Mouse (Mus musculus): ENCODE data around the gene Hsd17b13. TPM values are rescaled to one million over a fixed set of nuclear protein-coding genes. Genes with fewer than 3 reads are reported as not detected.

Hsd17b13 gene
- 12.5 TPM for polyA plus RNA-seq (2014; fragmentation: Illumina TruSeq; extraction: RNeasy Lipid Tissue Mini Kit (QIAGEN cat#74804); ENCODE audit: low read depth, low replicate concordance)

DNA sequence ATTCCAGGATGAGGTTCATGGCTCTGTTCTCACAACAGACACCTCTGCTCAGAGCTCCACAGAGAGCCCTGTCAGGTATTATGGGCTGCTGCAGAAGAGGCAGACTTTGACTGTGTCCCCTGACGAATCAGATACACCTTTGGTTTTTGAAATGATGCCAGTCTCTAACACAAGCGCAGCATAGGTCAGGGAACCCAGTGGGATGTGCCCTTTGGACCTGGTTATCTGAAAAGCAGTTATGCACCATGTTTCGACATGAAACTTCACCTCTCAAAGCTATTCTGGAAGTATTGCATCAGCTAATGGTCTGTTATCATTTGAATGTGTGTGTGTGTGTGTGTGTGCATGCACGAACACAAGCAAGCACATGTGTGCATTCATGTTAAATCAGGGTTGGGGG, at the start of gene Hsd17b13:
Gene Hsd17b13 (minus strand): TSS at position 114 of the 400 bp plus-strand sequence.

DNA sequence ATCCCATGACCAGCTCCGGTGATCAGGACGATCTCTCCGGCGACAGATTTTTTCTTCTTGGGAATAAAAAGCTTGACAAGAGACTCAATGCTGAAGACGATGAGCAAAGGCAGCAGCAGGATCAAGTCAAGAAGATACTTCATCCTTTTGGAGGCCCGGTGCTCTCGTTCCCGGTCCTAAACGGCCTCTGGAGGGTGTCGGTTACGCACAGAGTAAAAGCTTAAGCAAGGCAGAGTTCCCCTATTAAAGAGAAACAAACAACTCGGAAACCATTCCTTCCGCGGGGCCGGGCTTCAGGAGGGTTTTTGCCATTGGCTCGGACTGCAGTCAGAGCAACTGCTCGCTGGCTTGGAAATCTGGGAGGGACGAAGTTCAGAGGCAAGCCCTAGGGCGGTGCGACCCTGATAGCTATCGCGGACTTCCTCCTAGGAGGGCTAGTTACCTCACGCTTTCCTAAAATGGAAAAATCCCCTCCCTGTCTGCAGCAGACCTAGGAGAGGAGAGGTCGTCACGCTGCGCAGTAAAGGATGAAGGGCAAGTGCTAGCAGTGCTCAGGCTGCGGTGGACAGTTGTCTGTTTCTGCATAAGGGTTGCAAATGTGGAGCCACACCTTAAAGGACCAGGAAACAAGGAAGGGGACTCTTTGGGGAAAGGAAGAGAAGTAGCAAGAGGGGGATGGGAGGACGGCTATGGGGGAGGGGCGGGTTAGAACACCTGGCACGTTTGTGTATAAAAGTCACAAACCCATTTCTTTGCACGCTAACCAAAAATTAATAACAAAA, 44.6 kb upstream of the Hsd17b13 start, which contains the start of gene Hsd17b11:
Gene Hsd17b11 (minus strand): TSS at position 323 of the 782 bp plus-strand sequence.

DNA sequence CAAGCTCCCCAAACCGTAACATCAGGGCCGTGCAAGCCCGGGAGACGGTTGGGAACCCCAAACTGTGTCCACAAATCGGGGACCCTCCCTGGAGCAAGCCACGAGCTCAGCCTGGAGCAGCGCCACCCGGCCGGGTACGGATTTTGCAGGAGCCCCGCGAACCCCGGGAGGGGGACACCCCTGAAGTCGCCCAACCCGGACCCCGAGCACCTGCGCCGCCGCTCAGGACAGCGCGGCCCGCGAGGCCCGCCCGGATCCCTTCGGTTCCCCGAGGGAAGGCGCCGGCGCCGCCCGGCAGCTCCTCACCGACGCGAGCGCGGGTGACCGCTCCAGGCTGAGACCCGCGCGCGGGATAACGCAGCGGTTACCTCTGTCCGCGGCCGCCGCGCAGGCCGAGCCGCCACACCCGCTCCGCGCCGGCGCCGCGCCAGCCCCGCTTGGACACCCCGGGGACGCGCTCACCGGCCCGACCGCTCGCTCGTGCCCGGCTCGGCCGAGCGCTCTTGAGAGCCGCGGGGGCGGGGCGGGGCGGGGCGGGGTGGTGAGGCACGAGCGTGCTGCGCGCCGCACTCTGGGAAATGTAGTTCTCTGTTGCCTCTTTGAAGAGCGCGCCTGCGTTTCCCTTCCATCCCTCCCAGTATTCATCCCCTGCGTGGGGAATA, 66.3 kb downstream of the Hsd17b13 start, which contains the start of gene Klhl8:
Gene Klhl8 (minus strand): TSS at position 512 of the 662 bp plus-strand sequence.

Other genes with a start within 250 kb of the Hsd17b13 start
- gene Klhl8, start 66.2 kb downstream of the Hsd17b13 start, polyA plus RNA-seq (2014; fragmentation: Illumina TruSeq; extraction: RNeasy Lipid Tissue Mini Kit (QIAGEN cat#74804); ENCODE audit: low read depth, low replicate concordance) = 2.1 TPM
- 157 TPM for gene Hsd17b11, start 44.5 kb upstream of the Hsd17b13 start, polyA plus RNA-seq (2014; fragmentation: Illumina TruSeq; extraction: RNeasy Lipid Tissue Mini Kit (QIAGEN cat#74804); ENCODE audit: low read depth, low replicate concordance)
- 8.6 TPM for gene Nudt9, start 68.9 kb upstream of the Hsd17b13 start, polyA plus RNA-seq (2014; fragmentation: Illumina TruSeq; extraction: RNeasy Lipid Tissue Mini Kit (QIAGEN cat#74804); ENCODE audit: low read depth, low replicate concordance)
- gene Gm17660, start 100.2 kb upstream of the Hsd17b13 start, polyA plus RNA-seq (2014; fragmentation: Illumina TruSeq; extraction: RNeasy Lipid Tissue Mini Kit (QIAGEN cat#74804); ENCODE audit: low read depth, low replicate concordance) = not detected
- gene Sparcl1, start 136.3 kb upstream of the Hsd17b13 start, polyA plus RNA-seq (2014; fragmentation: Illumina TruSeq; extraction: RNeasy Lipid Tissue Mini Kit (QIAGEN cat#74804); ENCODE audit: low read depth, low replicate concordance) = 307 TPM
- not detected for gene Dspp, start 193.3 kb upstream of the Hsd17b13 start, polyA plus RNA-seq (2014; fragmentation: Illumina TruSeq; extraction: RNeasy Lipid Tissue Mini Kit (QIAGEN cat#74804); ENCODE audit: low read depth, low replicate concordance)
- gene Dmp1, start 225.2 kb upstream of the Hsd17b13 start, polyA plus RNA-seq (2014; fragmentation: Illumina TruSeq; extraction: RNeasy Lipid Tissue Mini Kit (QIAGEN cat#74804); ENCODE audit: low read depth, low replicate concordance) = 0.28 TPM